Mouse (Mus musculus): ENCODE data around the gene Rnf224. TPM values are rescaled to one million over a fixed set of nuclear protein-coding genes. Genes with fewer than 3 reads are reported as not detected.
A peak's percentile ranks its signal among the peaks of the same experiment; 100 is the strongest.

The Rnf224 gene
- total RNA-seq, 2 experiments from 2014 or later = not detected

DNA sequence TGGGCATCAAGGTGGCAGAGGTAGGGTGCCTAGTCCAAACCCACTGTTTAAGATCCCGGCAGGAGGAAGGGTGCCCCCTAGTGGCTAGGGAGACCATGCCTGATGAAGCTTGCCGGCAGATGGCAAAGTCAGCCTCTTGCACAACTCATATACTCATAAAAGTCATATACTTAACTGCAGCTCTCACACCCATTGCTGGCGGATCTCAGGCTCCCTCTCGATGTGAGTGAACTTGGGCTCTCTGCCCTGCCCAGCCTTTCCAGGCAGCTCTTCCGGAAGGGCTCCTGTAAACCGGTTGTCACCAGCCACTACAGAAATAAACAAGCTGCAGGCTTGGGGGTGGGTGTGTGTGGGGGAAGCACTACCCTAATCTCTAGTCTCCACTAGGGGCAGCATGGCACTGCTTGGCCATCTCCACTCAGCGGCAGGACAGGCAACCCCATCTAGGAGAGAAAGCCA, 8.1 kb downstream of the Rnf224 start:
- peak; percentile 79 to 81 for DNase-seq (ENCODE audit: low spot score in 2 of 2)

DNA sequence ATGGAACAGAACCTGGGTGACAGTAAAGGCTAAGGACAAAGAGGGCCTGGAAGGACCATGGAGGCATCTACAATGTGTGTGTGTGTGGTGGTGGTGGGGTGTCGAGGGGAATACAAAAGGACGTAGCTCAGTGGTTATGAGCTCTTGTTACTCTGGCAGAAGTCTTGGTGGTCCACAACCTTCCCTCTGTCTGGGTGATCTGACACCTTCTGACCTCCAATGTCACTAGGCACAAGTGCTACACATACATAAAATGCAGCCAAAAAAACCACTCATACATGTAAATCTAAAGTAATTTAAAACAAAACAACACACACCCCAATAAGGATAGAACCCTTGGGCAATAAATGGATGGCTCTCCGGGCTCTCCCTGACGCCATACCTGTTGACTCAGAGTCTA, 9.2 kb downstream of the Rnf224 start:
- DNase-seq (ENCODE audit: low spot score in 2 of 2) = no peak

DNA sequence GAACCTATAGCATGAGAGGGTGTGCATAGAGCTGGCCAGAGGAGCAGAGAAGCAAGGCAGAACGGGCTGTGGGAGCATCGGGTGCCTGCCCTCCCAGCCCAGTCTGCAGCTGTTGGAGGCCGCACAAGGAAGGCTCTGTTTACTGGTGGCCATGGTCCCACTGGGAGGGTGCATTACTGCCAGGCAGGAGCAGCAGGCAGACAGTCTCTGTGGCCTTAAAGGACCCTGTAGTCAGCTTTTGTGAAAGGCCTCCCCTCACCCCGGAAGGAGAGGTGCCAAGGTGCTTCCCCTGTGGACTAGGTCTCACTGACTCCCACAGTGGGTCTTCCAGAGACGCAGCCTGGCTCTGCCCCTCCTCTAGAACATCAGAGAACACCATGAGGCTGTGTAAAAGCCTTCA, 9.7 kb downstream of the Rnf224 start:
- DNase-seq (ENCODE audit: low spot score in 2 of 2) = no peak

DNA sequence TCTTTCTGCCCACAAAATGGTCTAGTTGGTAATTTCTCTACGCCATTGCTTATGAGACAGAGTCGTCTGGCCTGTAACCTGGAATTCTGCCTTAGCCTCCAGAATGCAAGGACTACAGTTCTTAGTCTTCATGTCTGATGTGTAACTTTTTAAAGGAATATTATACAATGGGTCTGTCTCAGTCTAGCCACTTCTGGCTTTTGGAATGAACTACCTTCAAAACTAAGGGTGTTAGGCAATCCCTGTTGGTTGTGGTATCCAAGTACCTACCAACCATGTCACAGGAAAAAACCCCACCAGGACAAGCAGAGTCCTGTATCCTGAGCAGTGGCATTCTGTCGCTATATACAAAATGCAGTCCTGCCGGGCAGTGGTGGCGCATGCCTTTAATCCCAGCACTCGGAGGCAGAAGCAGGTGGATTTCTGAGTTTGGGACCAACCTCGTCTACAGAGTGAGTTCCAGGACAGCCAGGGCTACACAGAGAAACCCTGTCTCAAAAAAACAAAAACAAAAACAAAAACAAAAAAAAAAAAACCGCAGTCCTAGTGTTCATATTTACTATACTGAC, 10.7 kb downstream of the Rnf224 start:
- no peak for DNase-seq (ENCODE audit: low spot score in 2 of 2)

DNA sequence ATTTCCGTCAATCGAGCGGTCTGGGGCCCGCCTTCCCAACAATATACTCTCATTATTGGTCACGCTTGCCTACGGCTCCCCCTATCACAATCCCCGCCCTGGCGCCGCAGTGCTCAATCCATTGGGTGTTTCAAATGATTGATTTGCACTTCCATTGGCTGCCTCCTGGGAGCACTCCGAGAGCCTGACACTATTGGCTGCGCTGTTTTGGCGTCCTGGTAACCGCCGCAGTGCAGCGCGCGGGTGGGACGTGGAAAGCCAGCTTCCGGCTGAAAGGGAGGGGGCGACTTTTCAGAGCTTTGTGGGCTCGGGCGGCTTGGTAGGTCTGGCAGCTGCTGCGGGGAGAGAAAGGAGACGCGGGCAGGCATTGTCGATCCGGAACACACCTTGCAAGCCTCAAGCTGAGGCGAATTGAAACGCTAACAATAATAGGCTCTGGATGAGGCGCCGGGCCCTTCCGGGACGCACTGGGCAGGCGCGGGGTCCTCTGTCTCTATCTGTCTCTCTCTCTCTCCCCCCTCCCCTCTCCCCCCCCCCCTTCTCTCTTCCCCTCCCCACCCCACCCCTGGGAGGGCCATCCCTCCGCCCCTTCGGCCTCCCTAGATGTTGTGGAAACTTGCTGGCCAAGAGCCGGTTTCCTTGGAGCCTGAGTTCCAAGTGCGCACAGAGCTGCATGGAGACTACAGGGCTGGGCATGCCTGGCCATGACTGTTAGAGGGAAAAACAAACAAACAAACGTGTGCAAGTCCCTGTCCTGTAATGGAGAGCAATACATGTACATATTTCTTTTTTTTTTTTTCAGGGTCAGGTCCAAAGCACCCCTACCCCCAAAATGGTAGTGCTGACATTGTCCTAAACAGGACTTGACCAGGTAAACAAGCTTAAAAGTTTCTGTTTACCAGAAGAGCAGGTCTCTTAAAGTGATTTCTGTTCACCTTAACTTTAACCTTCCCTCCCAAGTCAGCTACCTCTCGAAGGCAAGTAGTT, 11.5 kb downstream of the Rnf224 start:
- DNase-seq (ENCODE audit: low spot score in 2 of 2) = peak; percentile 95 to 98

DNA sequence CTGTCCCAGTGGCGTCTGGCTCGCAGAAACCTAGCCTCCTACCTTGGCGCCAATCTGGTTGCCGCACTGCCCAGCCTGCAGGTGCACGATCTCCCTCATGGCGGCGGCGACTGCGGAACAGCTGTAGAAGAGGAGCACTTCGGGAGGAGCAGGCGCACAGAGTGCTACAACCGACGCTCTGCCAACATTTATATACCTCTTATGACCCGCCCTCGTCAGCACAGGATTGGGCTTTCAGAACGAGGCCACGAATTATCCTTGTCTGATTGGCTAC, 12.2 kb downstream of the Rnf224 start, which contains the start of gene Tubb4b:
TSS of gene Tubb4b (minus strand) at position 211 of the 274 bp plus-strand sequence.
- DNase-seq (ENCODE audit: low spot score in 2 of 2) = no peak

DNA sequence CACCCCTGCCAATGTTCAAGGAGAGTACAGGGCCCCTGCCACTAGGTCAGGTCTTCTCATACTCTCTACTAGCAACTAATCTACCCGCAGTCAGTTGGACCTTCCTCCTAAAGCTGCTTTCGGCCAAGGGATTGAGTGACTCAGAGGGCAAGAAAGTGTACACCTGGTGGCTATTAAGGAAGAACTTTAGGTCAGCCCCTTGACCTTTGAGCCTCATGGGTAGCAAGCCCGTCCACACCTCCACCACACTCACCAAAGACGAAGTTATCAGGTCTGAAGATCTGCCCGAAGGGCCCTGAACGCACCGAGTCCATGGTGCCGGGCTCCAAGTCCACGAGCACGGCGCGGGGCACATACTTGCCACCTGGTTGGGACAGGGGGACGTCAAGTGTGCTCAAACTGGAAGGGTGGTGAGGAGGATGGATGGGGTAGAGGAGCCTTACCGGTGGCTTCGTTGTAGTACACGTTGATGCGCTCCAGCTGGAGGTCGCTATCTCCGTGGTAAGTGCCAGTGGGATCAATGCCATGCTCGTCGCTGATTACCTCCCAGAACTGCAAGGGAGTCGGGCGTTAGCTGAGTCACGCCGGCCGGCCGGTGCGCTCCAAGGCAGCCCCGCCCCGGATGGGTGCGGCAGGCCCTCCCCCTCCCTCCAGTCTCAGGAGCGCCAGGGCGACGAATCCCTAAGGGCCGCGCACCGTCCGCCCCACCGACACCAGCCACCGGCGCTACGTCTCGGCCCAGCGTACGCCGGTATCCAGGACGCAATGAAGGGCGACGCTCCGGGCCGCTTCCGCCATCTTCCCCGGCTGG, 12.7 kb downstream of the Rnf224 start:
- peak; percentile 74 to 77 for DNase-seq (ENCODE audit: low spot score in 2 of 2)

DNA sequence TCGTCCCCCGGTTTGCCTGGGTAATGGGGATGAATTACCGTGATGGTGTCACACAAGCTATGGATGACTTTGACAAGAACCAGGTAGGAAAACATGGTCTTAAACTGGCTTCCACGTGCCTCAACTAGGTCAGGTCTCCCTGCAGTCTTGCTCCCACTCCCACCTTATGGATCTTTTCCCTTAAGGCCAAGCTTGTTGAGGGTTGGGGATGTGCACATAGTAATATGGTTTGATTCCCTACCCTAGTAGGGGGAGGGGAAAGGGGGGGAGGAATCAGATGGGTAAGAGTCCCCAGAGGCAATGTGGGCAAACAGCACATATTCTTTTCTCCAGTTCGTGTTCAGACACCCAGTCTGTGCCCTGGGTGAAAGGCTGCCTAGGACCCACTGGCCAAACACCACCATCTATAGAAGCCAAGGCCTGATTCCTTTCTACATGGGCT, 15.2 kb downstream of the Rnf224 start:
- DNase-seq (ENCODE audit: low spot score in 2 of 2) = no peak

DNA sequence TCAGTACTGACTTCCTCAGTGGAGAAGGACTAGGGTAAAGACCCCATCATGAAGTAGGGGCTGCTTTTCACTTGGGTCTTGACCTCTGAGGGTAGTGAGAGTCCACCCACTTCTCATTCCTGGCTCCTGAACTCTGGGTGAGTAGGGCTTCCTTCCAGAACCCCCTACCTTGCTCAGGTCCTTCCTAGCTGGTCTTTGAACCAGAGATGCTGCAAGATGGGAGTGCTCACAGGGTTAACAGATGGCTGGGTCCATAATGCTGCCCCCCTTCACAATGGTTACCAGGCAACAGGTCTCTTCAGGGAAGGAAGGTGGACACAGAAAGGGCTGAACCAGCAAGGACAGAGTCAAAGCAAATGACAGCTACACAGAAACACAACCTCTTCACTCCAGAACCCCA, 18.1 kb downstream of the Rnf224 start, which contains the start of gene Fam166a:
TSS of gene Fam166a (plus strand) at position 301 of the 400 bp plus-strand sequence.
- DNase-seq (ENCODE audit: low spot score in 2 of 2) = no peak

DNA sequence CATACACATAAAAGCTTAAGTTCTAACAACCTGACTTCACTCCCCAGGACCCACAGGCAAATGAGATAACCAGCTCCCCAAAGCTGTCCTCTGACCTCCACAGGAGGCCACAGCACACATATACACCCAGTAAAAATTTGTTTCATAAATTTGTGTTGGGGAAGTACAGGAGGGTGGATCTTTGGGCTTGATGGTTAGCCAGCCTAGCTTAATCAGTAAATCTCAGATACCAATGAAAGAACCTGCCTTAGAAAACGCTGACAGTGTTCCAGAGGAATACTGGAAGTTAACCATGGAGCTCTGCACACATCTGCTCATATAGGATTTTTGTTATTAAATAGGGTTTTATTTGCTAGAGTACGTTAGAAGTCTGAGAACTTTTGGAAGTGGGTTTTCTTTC, 18.9 kb downstream of the Rnf224 start:
- DNase-seq (ENCODE audit: low spot score in 2 of 2) = no peak

DNA sequence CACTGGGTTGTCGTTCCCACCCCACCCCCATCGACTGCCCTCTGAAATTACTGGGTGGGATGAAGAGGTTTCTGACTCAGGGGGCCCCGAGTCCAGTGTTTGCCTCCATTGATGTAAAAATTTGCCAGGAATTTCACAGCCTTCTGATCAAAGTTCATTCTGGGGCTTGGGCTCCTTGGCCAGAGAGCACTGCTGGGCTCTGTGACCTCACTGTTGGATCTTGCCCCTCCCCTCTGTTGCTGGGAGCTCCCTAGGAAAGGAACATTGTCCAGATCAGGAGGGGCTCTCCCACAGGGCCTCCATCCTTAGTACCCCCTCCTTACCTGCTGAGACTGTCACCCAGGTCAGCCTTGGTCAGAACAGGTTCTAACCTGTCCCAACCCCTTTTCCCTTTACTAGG, 22.1 kb downstream of the Rnf224 start, which contains the start of gene Stpg3:
TSS of gene Stpg3 (minus strand) at position 194 of the 400 bp plus-strand sequence.
- no peak for DNase-seq (ENCODE audit: low spot score in 2 of 2)

DNA sequence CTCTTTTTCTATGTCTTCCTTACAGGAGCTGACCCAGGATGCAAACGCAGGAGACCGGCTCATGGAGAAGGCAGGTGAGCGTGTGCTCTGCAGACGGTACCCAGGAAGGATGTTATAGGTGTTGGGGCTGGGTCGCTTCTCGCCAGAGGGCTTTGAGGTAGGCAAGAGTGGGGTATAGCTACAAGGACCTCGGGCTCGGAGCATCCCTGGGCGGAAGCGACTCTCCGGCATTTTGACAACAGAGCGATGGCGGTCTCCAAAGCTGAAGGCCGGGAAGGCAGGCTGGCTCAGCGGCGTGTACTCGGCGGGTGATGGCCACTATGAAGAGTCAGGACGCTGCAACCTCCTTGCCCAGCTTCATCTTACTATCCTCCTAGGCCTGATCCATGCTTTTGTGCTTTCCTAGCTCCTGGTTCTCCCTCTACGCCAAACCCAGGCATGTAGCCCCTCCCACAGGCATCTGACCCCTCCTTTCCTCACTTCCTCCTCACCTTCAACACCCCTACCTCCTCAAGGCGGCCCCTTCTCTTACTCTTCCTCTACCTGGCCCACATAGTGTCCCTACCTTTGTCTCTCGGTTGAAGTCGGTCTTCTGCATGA, 23.2 kb downstream of the Rnf224 start:
- DNase-seq (ENCODE audit: low spot score in 2 of 2) = no peak

DNA sequence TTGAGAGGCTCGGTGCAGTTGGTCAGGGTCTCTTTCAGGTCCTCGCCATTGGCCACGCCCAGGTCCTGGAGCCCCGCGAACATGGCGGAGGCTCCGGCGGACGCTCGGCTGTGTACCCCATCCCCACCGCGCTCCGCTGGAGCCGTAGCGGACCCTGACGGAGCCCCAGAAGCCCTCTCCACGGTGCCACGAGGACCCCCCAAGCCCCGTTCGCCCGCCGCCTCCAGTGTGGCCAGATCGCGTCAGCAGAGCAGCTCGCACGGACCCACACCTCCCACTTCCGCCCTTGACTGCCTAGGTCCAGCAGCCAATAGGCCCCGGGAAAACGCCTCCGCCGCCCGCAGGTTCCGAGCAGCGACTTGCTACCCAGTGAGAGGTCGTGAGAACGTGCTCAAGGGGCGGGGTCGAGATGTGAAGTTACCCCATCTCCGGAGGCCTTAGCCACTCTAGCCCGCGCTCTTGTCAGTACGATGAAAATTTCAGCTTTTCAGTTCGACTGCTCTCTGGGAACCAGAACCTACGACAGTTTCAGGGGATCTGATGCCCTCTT, 25.4 kb downstream of the Rnf224 start, which contains the start of gene Nelfb:
TSS of gene Nelfb (minus strand) at position 369 of the 550 bp plus-strand sequence.
- DNase-seq (ENCODE audit: low spot score in 2 of 2) = peak; percentile 76 to 88

DNA sequence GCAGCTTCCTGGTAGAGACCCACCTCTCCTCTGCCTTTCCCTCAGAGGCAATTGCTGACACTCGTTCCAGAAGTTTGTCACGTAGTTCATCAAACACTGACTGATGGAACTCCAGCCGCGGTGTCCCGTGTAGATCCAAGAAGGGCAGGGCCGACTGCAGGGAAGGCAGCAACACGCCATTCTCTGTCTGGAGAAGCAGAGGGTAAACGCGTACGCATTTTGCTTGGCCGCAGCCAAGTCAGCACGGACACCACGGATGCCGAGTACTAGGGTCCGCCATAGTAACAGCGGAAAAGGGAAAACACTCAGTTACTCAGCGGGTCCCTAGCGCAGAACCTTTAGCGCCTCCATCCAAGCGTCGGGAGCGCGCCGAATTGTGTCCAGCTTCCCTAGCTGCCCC, 25.9 kb downstream of the Rnf224 start:
- peak in 1 of 2 experiments; percentile 26 for DNase-seq (ENCODE audit: low spot score in 2 of 2)

DNA sequence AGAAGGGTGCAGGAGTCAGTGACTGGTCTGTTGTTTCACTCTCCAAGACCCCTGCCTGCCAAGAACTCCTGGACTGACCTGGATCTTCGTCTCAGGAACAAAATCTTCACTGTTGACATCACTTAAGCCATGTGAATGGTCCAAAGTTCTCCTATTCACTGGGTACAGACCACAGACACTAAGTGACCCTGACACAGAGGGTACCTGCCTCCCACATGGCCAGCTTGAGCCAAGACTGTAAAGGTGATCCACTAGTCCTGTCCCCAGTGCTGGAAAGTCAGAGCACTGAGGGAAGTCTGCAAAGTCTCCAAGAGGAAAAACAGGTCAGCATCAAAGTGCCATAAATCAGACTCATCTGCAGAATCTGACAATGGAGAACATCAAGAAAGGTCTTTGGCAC, 29.0 kb downstream of the Rnf224 start:
- DNase-seq (ENCODE audit: low spot score in 2 of 2) = no peak

DNA sequence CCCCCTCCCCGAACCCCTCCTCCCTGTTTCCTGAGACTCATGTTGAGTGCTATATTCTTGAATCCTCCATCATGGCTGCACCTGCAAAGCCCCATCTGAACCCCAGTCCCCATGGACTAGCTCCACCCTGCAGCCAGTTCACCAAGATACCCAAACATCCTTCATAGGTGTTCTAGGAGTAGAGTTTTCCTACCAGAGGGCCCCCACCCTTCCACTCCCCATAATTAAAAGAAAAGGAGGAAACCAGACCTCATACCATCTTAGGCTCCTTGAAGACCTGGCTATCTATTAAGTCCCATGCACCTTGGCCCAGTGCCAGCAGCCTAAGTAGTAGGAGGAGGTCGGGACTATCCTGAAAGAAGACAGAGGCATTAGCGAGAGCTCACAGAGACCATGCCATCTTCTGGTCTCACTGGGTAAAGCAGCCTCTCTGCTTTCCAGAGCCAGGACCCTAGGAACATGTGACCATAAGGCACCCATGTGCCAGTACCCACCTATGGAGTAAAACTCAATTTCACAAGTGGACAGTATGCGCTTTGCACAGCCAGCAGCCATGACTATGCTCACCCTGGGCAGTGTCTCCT, 32.9 kb downstream of the Rnf224 start:
- DNase-seq (ENCODE audit: low spot score in 2 of 2) = no peak

DNA sequence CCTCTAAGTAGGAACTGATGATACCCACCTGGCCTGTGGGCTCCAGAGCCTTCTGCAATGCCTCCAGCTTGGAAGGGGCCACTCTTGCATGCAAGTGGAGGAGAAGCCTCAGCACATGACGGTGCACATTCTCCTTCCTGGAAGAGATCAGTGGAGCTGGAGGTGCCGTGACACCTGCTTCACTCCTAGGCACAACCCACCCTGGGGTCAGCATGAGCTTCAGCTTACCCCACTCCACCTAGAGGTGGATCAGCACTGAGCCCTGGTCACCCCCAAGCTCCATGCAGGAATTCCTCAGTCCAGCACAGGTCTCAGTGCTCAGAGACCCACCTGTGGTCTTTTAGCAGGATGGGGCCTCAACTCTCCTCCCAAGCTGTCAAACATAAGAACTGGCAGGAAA, 36.0 kb downstream of the Rnf224 start:
- no peak for DNase-seq (ENCODE audit: low spot score in 2 of 2)

DNA sequence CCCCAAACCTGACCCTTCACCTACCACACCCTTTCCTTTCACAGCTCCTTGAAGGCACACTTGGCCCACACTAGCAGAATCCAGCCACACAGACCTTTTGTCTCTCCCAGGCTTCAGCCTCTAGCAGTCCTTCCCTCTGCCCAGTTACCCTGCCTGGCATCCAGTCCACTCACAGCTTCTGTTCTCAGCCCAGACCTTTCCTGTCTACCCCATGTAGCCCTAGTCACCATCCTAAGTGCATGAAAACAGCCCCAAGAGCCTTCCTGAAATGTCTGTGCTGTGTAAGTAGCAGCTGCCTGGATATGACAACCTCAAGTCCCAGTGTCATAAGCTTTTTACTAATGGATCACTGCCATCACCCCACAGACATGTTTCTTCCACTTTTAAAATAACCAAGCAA, 38.6 kb downstream of the Rnf224 start:
- DNase-seq (ENCODE audit: low spot score in 2 of 2) = no peak

DNA sequence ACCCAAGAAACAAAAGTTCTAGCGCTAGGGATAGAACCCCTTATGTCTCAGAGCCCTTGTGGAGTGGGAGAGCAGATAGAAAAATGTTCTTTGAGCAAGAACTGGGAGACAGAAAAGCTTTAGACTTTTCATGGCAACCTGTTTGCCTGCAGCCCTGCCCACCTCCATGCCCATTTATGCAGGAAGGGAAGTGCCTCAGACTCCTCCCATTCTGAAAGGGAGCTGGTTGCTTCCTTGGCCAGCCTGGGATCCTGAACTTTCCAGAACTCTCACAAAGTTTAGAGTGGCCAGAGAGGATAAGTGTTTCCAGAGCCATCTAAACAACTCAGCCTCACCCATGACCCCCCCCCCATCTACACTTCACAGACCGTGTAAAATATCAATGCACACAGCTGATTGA, 39.4 kb downstream of the Rnf224 start:
- no peak for DNase-seq (ENCODE audit: low spot score in 2 of 2)

All from left cerebral cortex, adult 18-20 months (tissue).